Mouse (Mus musculus) kidney, embryonic 15.5 days (tissue): ENCODE measurements around the gene Mfsd4b4. TPM values are rescaled to one million over a fixed set of nuclear protein-coding genes. Genes with fewer than 3 reads are reported as not detected.
"Not testable (repeated sequence)": the region's sequence is repeated elsewhere in the genome, so short reads cannot be mapped to it uniquely, and the experiment has no call there.

Experiments
- ATAC-seq: fragments of 200-750 bp; cut with Nextera tagmentation; replicated peaks from 2 replicates; pipeline ENCODE4 v1.8.0; 2017; ENCODE audit warnings: moderate TSS enrichment; ENCODE audit not compliant: low FRiP score
- H3K27ac ChIP-seq: fragments of 300-500 bp; sonication (generic); 2 replicates; pipeline ENCODE4 v1.5.1; 2015; ENCODE audit warnings: mild to moderate bottlenecking, inconsistent platforms
- H3K27me3 ChIP-seq: fragments of 300-500 bp; sonication (generic); 2 replicates; pipeline ENCODE4 v1.6.1; 2015; ENCODE audit warnings: inconsistent platforms
- H3K36me3 ChIP-seq: fragments of 300-500 bp; sonication (generic); 2 replicates; pipeline ENCODE4 v1.6.1; 2015; ENCODE audit warnings: inconsistent platforms
- H3K4me1 ChIP-seq: fragments of 300-500 bp; sonication (generic); 2 replicates; pipeline ENCODE4 v1.6.1; 2015; ENCODE audit warnings: inconsistent platforms
- H3K4me2 ChIP-seq: fragments of 300-500 bp; sonication (generic); 2 replicates; pipeline ENCODE4 v1.6.1; 2015; ENCODE audit warnings: moderate library complexity, mild to moderate bottlenecking, inconsistent platforms
- H3K4me3 ChIP-seq: fragments of 300-500 bp; sonication (generic); replicated peaks from 2 replicates; pipeline ENCODE4 v1.5.1; 2015; ENCODE audit warnings: mild to moderate bottlenecking, inconsistent platforms
- H3K9ac ChIP-seq: fragments of 300-500 bp; sonication (generic); 2 replicates; pipeline ENCODE4 v1.6.1; 2015; ENCODE audit warnings: mild to moderate bottlenecking, inconsistent platforms
- H3K9me3 ChIP-seq: fragments of 300-500 bp; sonication (generic); replicated peaks from 2 replicates; pipeline ENCODE4 v1.6.1; 2016; ENCODE audit warnings: inconsistent platforms
- WGBS: fragments of 180-500 bp; shearing (Covaris S2); methylation state at CpG from one replicate; pipeline ENCODE4 v1.1.7; 2015; ENCODE audit warnings: mixed read lengths; 5-methylcytosine and 5-hydroxymethylcytosine counted together
- polyA plus RNA-seq: library from polyadenylated mRNA; unstranded; fragments of >200 nt; fragmentation: Nextera tagmentation; extraction: Ambion mirVana; gene quantifications from 2 replicates; pipeline ENCODE4 v1.2.1, GENCODE M21; 2015

The Mfsd4b4 gene
- 5.6 and 5.7 TPM in 2 replicates for polyA plus RNA-seq

DNA sequence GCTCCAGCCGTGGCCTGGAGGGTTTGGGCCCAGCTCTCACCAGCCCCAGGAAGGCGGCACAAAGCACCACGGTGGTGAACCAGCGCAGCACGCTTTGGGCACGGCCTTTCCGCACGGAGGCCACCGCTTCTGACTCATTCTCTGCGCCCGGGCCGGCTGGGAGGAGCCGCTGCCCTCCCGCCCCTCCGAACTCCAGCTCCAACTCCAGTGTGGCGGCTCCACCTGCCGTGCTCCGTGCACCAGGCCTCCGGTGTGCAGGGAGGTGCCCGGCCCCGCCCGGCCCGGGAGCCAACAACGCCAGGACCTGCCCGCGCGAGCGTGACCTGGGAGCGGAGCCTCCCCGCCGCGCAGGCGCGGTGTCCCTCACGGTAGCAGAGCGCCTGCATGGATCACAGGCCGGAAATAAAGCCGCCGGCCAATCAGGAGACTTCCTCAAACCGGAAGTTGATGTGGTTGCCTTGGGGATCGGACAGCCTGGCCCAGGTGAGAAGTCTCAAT is at the start of gene Mfsd4b4:
TSS of gene Mfsd4b4 (minus strand) at position 365 of the 498 bp plus-strand sequence.
- Histone ChIP-seq H3K4me1 (peaks cover 12% of the 10 kb centered on the region), H3K27ac (peak within 1 kb of the TSS; percentile 92), H3K9me3 (no peaks in the 10 kb centered on the region), H3K9ac (peak within 1 kb of the TSS; percentile 73), H3K27me3 (no peaks in the 10 kb centered on the region), H3K4me3 (peak within 1 kb of the TSS; percentile 75), H3K4me2 (peak within 1 kb of the TSS; percentile 74), H3K36me3 (no peaks in the 10 kb centered on the region)
- peak; percentile 99 for ATAC-seq
- WGBS, result 1% methylated on average over 41 of the region's 41 CpGs

GRCm38 (mm10) chr10:39947195-39947594 is 48.2 kb upstream of the Mfsd4b4 start:
- not testable (repeated sequence) for ATAC-seq, H3K9ac ChIP-seq, H3K4me2 ChIP-seq, H3K4me1 ChIP-seq, H3K27ac ChIP-seq, H3K9me3 ChIP-seq, H3K36me3 ChIP-seq, H3K4me3 ChIP-seq, H3K27me3 ChIP-seq
- WGBS, result 80% methylated on average over 3 of the region's 3 CpGs

DNA sequence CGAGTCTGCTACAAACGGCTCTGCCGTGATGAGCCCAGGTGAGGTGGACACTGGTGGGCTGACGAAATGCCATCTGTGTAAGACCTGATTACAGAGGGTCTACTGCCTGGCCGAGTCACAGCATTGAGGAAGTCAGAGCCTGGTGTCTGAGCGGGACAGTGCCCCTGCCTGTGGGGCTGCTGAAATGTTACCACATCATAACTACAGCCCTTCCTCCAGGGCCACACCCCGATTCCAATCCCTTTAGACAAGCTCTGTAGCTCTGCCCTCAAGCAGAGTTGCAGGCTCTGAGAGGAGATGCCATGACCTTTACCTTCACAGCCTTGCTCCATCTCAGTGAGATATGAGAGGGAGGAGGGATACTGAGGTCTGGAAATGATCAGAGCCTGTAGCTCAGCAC is 37.5 kb upstream of the Mfsd4b4 start:
- Histone ChIP-seq H3K4me2 (no peak overlapping the region), H3K4me1 (no peaks in the 10 kb centered on the region), H3K27ac (no peak overlapping the region), H3K4me3 (no peak overlapping the region), H3K9me3 (no peaks in the 10 kb centered on the region), H3K36me3 (no peaks in the 10 kb centered on the region), H3K27me3 (no peaks in the 10 kb centered on the region), H3K9ac (no peak overlapping the region)
- no peak for ATAC-seq
- WGBS, result 78% methylated on average over 7 of the region's 7 CpGs

- Histone ChIP-seq H3K27me3 (peaks cover 17% of the 10 kb centered on the region), H3K36me3 (no peaks in the 10 kb centered on the region), H3K4me1 (peaks cover 6% of the 10 kb centered on the region), H3K9me3 (no peaks in the 10 kb centered on the region), H3K27ac (no peak within 1 kb of the TSS), H3K9ac (peak within 1 kb of the TSS; percentile 42; the same call in 1 of the 2 replicates), H3K4me3 (peak within 1 kb of the TSS; percentile 49), H3K4me2 (peak within 1 kb of the TSS; percentile 89)
- WGBS, result under 1% methylated on average over 41 of the region's 41 CpGs
- peak; percentile 78 for ATAC-seq
These were observed 27.6 kb upstream of the Mfsd4b4 start, which contains the start of gene Mfsd4b2 for GRCm38 (mm10) chr10:39926616-39927139. Gene Mfsd4b2 (minus strand): TSS chr10:39926923.

DNA sequence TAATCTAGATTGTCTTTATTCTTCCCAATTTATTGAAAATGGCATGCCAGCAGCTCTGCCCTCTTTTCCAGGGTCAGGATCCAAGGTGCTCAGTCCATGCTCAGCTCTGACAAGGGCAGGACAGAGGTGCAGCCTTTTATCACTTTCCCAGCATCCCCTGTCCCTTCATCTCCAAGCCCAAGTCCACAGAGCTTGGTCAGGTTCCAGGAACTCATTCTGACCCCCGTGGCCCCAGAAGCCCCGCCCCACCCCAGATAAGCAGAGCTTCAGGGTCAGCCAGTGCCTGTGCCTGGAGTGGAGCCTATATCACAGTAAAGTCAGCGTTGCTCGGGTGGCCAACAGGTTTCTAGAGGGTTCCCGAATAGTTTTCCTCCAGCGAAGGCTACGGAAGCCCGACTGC is 25.5 kb upstream of the Mfsd4b4 start:
- WGBS, result 69% methylated on average over 8 of the region's 8 CpGs
- H3K4me1 ChIP-seq, ATAC-seq, H3K27ac ChIP-seq, H3K9me3 ChIP-seq, H3K36me3 ChIP-seq, H3K4me3 ChIP-seq, H3K9ac ChIP-seq, H3K4me2 ChIP-seq: not testable (repeated sequence)
- H3K27me3 ChIP-seq, result peaks cover 17% of the 10 kb centered on the region

GRCm38 (mm10) chr10:39912616-39913015 is 13.6 kb upstream of the Mfsd4b4 start:
- no peak overlapping the region for H3K27ac ChIP-seq
- no peak for ATAC-seq
- H3K27me3 ChIP-seq, result no peaks in the 10 kb centered on the region
- H3K4me1 ChIP-seq, result 0 out of 2 replicates have a peak, but pooled peaks cover 2% of the 10 kb centered on the region
- no peaks in the 10 kb centered on the region for H3K36me3 ChIP-seq
- H3K4me3 ChIP-seq, result no peak overlapping the region
- no peak overlapping the region for H3K4me2 ChIP-seq
- no peak overlapping the region for H3K9ac ChIP-seq
- H3K9me3 ChIP-seq, result no peaks in the 10 kb centered on the region

- Histone ChIP-seq H3K9ac (no peak overlapping the region), H3K4me1 (peaks cover 5% of the 10 kb centered on the region; the same call in 1 of the 2 replicates), H3K4me3 (no peak overlapping the region), H3K27me3 (no peaks in the 10 kb centered on the region), H3K36me3 (no peaks in the 10 kb centered on the region), H3K9me3 (no peaks in the 10 kb centered on the region), H3K4me2 (no peak overlapping the region), H3K27ac (no peak overlapping the region)
- 73% methylated on average over 13 of the region's 13 CpGs for WGBS
- no peak for ATAC-seq
These were observed 9.9 kb upstream of the Mfsd4b4 start for GRCm38 (mm10) chr10:39908768-39909441.

DNA sequence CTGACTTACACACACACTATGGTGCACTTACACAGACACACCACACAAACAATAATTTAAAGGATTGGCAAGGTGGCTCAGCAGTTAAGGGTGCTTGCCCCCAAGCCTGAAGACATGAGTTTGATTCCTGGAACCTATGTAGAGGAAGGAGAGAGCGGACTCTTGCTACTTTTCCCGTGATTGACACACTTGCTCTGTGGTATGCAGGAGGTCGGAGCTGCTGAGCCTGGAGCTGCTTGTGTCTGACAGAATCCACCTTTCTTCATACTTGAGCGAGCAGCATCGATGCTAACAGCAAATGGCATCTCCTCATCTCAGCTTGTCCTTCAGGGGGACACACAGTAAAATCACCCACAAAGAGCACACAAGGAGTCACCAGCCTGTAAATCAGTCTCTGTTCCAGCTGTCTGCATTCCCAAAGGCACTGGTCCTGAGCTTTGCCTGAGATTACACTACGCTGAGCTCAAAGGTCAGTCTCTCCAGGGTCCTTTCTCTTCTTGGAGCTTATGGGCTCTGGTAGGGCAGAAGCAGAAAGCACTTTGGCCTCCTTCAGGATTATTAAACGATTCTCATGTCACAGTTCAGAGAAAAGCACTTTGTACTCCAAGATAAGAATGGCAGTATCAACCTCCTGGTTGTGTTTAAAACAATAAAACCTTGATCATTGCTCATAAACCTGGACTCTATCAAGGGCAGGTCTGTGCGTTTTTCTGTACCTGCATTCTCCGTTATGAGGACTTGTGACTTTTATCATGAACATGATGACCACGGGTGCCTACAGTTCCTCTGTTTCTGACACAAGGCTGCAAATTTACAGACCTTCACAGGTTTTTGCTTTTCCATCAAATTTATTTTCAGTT is 8.0 kb upstream of the Mfsd4b4 start:
- Histone ChIP-seq H3K9ac (no peak overlapping the region), H3K36me3 (no peaks in the 10 kb centered on the region), H3K27me3 (no peaks in the 10 kb centered on the region), H3K9me3 (no peaks in the 10 kb centered on the region), H3K4me3 (no peak overlapping the region), H3K27ac (peak overlapping the region; percentile 59; the same call in 1 of the 2 replicates), H3K4me1 (peaks cover 5% of the 10 kb centered on the region; the same call in 1 of the 2 replicates), H3K4me2 (no peak overlapping the region)
- 50% methylated on average over 10 of the region's 10 CpGs for WGBS
- ATAC-seq, result peak; percentile 75

GRCm38 (mm10) chr10:39904191-39904590 is 5.2 kb upstream of the Mfsd4b4 start:
- H3K9me3 ChIP-seq, result no peaks in the 10 kb centered on the region
- WGBS, result 72% methylated on average over 3 of the region's 3 CpGs
- no peak overlapping the region for H3K4me3 ChIP-seq
- peaks cover 10% of the 10 kb centered on the region; the same call in 1 of the 2 replicates for H3K4me1 ChIP-seq
- H3K4me2 ChIP-seq, result no peak overlapping the region
- H3K27me3 ChIP-seq, result no peaks in the 10 kb centered on the region
- no peak overlapping the region for H3K27ac ChIP-seq
- no peak for ATAC-seq
- no peaks in the 10 kb centered on the region for H3K36me3 ChIP-seq
- no peak overlapping the region for H3K9ac ChIP-seq

DNA sequence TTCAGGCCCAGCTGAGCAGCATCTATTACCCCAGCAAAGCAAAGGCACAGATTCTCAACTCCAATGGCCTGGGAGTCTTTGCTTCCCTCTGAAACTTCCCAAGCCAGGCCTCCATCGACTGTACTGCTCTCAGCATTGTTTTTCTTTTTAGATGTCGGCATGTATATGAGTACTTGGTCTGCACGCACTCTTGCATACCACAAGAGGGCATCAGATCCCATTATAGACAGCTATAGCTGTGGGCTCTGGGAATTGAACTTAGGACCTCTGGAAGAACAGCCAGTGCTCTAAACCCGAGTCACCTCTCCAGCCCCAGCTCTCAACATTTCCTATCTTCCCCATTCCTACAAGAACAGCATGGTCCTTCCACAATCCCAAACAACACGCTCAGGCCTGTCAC is 2.5 kb downstream of the Mfsd4b4 start:
- WGBS, result 89% methylated on average over 5 of the region's 5 CpGs

DNA sequence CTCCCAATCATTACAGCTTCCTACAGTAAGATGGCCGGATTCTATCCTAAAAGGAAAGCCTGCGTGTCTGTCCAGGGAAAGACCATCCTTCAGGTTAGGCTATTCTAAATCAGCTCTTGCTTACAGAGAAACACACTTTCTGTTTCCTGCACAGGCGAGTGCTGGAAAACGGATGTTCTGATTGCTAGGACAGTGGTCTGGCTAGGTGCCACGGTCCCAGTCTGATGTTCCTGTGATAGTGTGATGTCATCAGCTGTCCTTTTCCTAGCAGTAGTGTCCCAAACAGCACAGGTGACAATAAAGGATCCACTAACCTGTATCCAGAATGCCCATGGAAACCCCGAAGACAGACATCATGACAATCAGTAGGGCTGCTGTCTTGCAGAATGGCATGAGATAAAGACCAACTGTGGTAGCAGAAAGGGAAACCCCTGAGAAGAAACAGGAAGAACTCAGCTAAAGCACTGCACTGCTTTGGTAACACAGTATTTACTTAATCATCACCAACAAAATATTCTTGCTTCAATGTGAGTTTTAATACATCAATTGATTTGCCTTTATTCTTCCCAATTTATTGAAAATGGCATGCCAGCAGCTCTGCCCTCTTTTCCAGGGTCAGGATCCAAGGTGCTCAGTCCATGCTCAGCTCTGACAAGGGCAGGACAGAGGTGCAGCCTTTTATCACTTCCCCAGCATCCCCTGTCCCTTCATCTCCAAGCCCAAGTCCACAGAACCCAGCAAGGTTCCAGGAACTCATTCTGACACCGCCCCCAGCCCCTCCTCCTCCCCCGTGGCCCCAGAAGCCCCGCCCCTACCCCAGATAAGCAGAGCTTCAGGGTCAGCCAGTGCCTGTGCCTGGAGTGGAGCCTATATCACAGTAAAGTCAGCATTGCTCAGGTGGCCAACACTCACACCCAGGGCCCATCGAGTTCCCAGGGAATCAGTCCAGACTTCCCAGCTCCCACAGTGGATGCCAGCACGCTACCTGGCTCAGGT is 5.0 kb downstream of the Mfsd4b4 start:
- Histone ChIP-seq H3K27ac (no peak overlapping the region), H3K9me3 (no peaks in the 10 kb centered on the region), H3K4me3 (no peak overlapping the region), H3K4me1 (peaks cover 7% of the 10 kb centered on the region), H3K9ac (no peak overlapping the region), H3K36me3 (no peaks in the 10 kb centered on the region), H3K4me2 (no peak overlapping the region), H3K27me3 (no peaks in the 10 kb centered on the region)
- no peak for ATAC-seq
- WGBS, result 70% methylated on average over 11 of the region's 11 CpGs

More for the DNA sequence above, 2.5 kb downstream of the Mfsd4b4 start:
- no peak overlapping the region for H3K9ac ChIP-seq
- H3K4me1 ChIP-seq, result peaks cover 12% of the 10 kb centered on the region
- no peak overlapping the region for H3K27ac ChIP-seq
- H3K4me2 ChIP-seq, result no peak overlapping the region
- ATAC-seq, result no peak
- H3K36me3 ChIP-seq, result no peaks in the 10 kb centered on the region
- H3K27me3 ChIP-seq, result no peaks in the 10 kb centered on the region
- H3K9me3 ChIP-seq, result no peaks in the 10 kb centered on the region
- H3K4me3 ChIP-seq, result no peak overlapping the region
